Mouse (Mus musculus): ENCODE measurements at regions not wholly inside any gene's neighbourhood (a gene's known extent, or its start where the extent isn't known, plus 50 kb on each side); places are given as distances from the start of the nearest gene placed in this dataset.

- no peak for TF ChIP-seq CTCF (IDR thresholded peaks at IDR 0.05; ENCODE audit: control insufficient read depth, insufficient read depth, insufficient read length)
- TF ChIP-seq MAX (IDR thresholded peaks at IDR 0.05), result no peak
- TF ChIP-seq MYOG (IDR thresholded peaks at IDR 0.05; ENCODE audit: control insufficient read depth, extremely low read depth, insufficient read length), result no peak
- TF ChIP-seq USF1 (IDR thresholded peaks at IDR 0.05; ENCODE audit: low read depth), result no peak
- no peak for TF ChIP-seq FOSL1 (IDR thresholded peaks at IDR 0.05; ENCODE audit: insufficient read depth, low read length, poor library complexity, severe bottlenecking)
- no peak for TF ChIP-seq MYOD1 (IDR thresholded peaks at IDR 0.05; ENCODE audit: control insufficient read depth, insufficient read length, low read depth)
These were observed 482.9 kb downstream of the Cetn3 start for GRCm38 (mm10) chr13:82265736-82266135.

Data from C2C12 (cell line).